ENCODE assay signal across 13 mouse cellular contexts in genomic region chr10:59846416-59846815, GRCm38 (mm10). TPM values are rescaled to one million over a fixed set of nuclear protein-coding genes. Genes with fewer than 3 reads are reported as not detected.
DNase-seq lines count a peak whose midpoint lies in the region; ATAC-seq and TF ChIP-seq lines count a peak whose summit lies in the region.
"Had no signal": no experiment of that assay in that cellular context is flagged by ENCODE, and none has a peak within 500 bp of the region (broad histone marks: within the 10 kb centered on the region; RNA-seq: fewer than 3 reads in every experiment).

No protein-coding gene starts in this region.

- intact Hi-C loops in left cerebral cortex, postnatal 25 days (cut with DNase I), result no loop called here

- no peak for TF ChIP-seq EP300 in ES-Bruce4 (IDR thresholded peaks at IDR 0.05; ENCODE audit: insufficient read depth, low read depth, low read length)

- ATAC-seq in erythroblast, adult 5-6 weeks (replicated peaks; ENCODE audit: low FRiP score, poor library complexity, severe bottlenecking), result no peak

- H3K4me1 ChIP-seq in kidney, adult 2 months (ENCODE audit: control insufficient read depth, insufficient read depth, low read length), result peaks cover 17% of the 10 kb centered on the region
- peaks cover 4% of the 10 kb centered on the region for H3K4me1 ChIP-seq in ES-Bruce4 (ENCODE audit: control insufficient read depth, insufficient read depth, low read length)

- H3K4me3 ChIP-seq in kidney, adult 2 months (ENCODE audit: insufficient read depth, low read depth, low read length), result no peak overlapping the region
- H3K4me3 ChIP-seq in ES-Bruce4 (ENCODE audit: low read depth, low read length), result no peak overlapping the region
- H3K4me3 ChIP-seq: heart, adult 2 months; limb, embryonic 12.5 days; myocyte had no signal

- TF ChIP-seq POLR2A in kidney, adult 2 months (IDR thresholded peaks at IDR 0.05; ENCODE audit: low read depth, low read length), result no peak
- TF ChIP-seq POLR2A in ES-Bruce4 (IDR thresholded peaks at IDR 0.05; ENCODE audit: insufficient read depth, low read length), result no peak

- H3K9ac ChIP-seq in ES-Bruce4 (ENCODE audit: low read depth, poor library complexity, severe bottlenecking), result no peak overlapping the region
- H3K9ac ChIP-seq: limb, embryonic 12.5 days had no signal

- WGBS in kidney, adult 2 months, result 91% methylated on average over 6 of the region's 6 CpGs

- H3K27me3 ChIP-seq in kidney, adult 2 months (replicated peaks; ENCODE audit: control insufficient read depth, insufficient read depth, low read length), result no peaks in the 10 kb centered on the region
- no peaks in the 10 kb centered on the region for H3K27me3 ChIP-seq in ES-Bruce4 (ENCODE audit: control insufficient read depth, insufficient read depth, low read length, poor library complexity, severe bottlenecking)
- H3K27me3 ChIP-seq: limb, embryonic 12.5 days had no signal

- no peaks in the 10 kb centered on the region for H3K36me3 ChIP-seq in kidney, adult 2 months (ENCODE audit: control insufficient read depth, insufficient read depth, low read length)
- H3K36me3 ChIP-seq in ES-Bruce4 (ENCODE audit: control insufficient read depth, insufficient read depth, low read length, poor library complexity, severe bottlenecking), result no peaks in the 10 kb centered on the region

- no peaks in the 10 kb centered on the region for H3K9me3 ChIP-seq in ES-Bruce4 (replicated peaks; ENCODE audit: control insufficient read depth, insufficient read depth, low read length, poor library complexity, severe bottlenecking)
- H3K9me3 ChIP-seq: limb, embryonic 12.5 days had no signal

- H3K27ac ChIP-seq in kidney, adult 2 months (ENCODE audit: insufficient read depth, low read depth, low read length), result no peak overlapping the region
- H3K27ac ChIP-seq in ES-Bruce4 (ENCODE audit: insufficient read depth, low read length), result no peak overlapping the region
- H3K27ac ChIP-seq: heart, adult 2 months; limb, embryonic 12.5 days; macrophage had no signal

- 0 out of 2 replicates have a peak, but pooled peaks have one; percentile 14 for TF ChIP-seq CTCF in kidney, adult 2 months (conservative IDR thresholded peaks at IDR 0.05; ENCODE audit: insufficient read depth, insufficient read length, low read depth, low read length)
- peak; percentile 66 for TF ChIP-seq CTCF in ES-Bruce4 (IDR thresholded peaks at IDR 0.05; ENCODE audit: low read depth, low read length)

- no peak for DNase-seq in kidney, adult 2 months
- DNase-seq in kidney, adult 9 months, result no peak
- DNase-seq in 416B (ENCODE audit: low read depth), result peak; percentile 46
- DNase-seq in left cerebral cortex, postnatal 25 days (ENCODE audit: low spot score in 2 of 2), result peak; percentile 54 to 85
- no peak for DNase-seq in thymus, postnatal 4 days
- DNase-seq in urinary bladder, postnatal 14 days (ENCODE audit: low spot score), result no peak
- DNase-seq: heart, adult 2 months; kidney, adult 8-10 months had no signal

RNA-seq across cellular contexts. Expression of gene Dnajb12, which starts 32.9 kb away (rescaled TPM):
- polyA plus RNA-seq in kidney, adult 2 months (2012; rRNA removed), result 85.8 and 87.3 TPM in 2 replicates
- 29.3 and 29.6 TPM in 2 replicates for polyA plus RNA-seq in ES-Bruce4 (2011; ENCODE audit: insufficient read depth, insufficient read length, low read depth, missing spikeins)
- total RNA-seq in left cerebral cortex, postnatal 25 days (2021), result 10 to 100 TPM; 49.7 to 52.8 TPM
- total RNA-seq in erythroblast, adult 5-6 weeks (2015; ENCODE audit: low replicate concordance), result 13.6 and 28.2 TPM in 2 replicates
- 39.8 and 43.4 TPM in 2 replicates for total RNA-seq in erythroblast, adult 5-6 weeks (2017; ENCODE audit: low replicate concordance)

Comparison
In these comparisons a context has a peak if more than half of its experiments do, and no peak if none do; other contexts are left out.
1. DNase-seq: peak in 416B (single experiment) and left cerebral cortex, postnatal 25 days (2 of 2); none in kidney, adult 2 months (single experiment), kidney, adult 9 months (single experiment), thymus, postnatal 4 days (single experiment) and urinary bladder, postnatal 14 days (single experiment).